Mouse (Mus musculus): ENCODE measurements around the gene Gm49373.

DNA sequence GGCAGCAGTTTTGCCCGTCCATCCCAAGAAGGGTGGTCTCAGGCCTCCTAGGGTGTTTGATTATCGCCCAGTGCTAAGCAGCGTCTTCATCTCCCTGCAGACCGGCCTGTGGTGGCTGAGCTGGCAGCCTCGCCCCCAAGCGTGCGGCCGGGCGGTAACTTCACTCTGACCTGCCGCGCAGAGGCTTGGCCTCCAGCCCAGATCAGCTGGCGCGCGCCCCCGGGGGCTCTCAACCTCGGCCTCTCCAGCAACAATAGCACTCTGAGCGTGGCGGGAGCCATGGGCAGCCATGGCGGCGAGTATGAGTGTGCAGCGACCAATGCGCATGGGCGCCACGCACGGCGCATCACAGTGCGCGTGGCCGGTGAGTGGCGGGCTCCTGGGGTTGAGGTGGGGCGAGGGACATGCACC is 35.4 kb downstream of the Gm49373 start:
- TF ChIP-seq CTCF (IDR thresholded peaks at IDR 0.05) (no peak), EP300 (IDR thresholded peaks at IDR 0.05; ENCODE audit: insufficient read depth, low read depth, low read length) (no peak), POLR2A (IDR thresholded peaks at IDR 0.05; ENCODE audit: insufficient read depth, low read depth, low read length) (no peak)

Measured in heart, adult 2 months (tissue).